Comparison of ENCODE assay signal across 27 mouse cellular contexts in the genomic region with DNA sequence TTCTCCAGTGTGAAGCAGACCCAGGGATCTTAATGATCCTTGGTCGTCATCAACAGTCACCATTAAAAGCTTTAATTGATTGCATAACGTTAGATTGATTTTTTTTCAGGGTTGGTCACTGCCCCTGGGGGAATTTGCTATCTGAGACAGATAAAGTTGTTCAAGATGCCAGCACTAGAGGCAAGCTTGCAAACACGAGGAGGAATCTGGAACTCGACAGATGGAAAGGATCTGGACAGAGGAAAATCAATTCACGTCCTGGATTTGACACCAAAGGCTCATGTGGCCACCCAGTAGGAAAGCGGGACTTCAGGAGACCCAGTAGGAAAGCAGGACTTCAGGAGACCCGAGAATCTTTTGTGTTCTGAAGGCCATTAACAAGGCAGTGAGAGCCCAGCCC. TPM values are rescaled to one million over a fixed set of nuclear protein-coding genes. Genes with fewer than 3 reads are reported as not detected.
A peak's percentile ranks its signal among the peaks of the same experiment; 100 is the strongest.
DNase-seq lines count a peak whose midpoint lies in the region; ATAC-seq and TF ChIP-seq lines count a peak whose summit lies in the region.
"Had no signal": no experiment of that assay in that cellular context is flagged by ENCODE, and none has a peak within 500 bp of the region (broad histone marks: within the 10 kb centered on the region; RNA-seq: fewer than 3 reads in every experiment).

No protein-coding gene starts in this region.

- 29% methylated on average over 7 of the region's 7 CpGs for WGBS in kidney, embryonic 15.5 days
- WGBS in lung, embryonic 14.5 days: 30% methylated on average over 7 of the region's 7 CpGs
- 30% methylated on average over 7 of the region's 7 CpGs for WGBS in embryonic facial prominence, embryonic 12.5 days
- 21% methylated on average over 7 of the region's 7 CpGs for WGBS in stomach, embryonic 16.5 days

- no peak overlapping the region for H3K4me2 ChIP-seq in kidney, embryonic 15.5 days
- H3K4me2 ChIP-seq in lung, embryonic 14.5 days: no peak overlapping the region
- H3K4me2 ChIP-seq in embryonic facial prominence, embryonic 12.5 days (replicated peaks): no peak overlapping the region
- H3K4me2 ChIP-seq in stomach, embryonic 16.5 days (ENCODE audit: low read depth, low read length): no peak overlapping the region
- H3K4me2 ChIP-seq: embryonic facial prominence, embryonic 15.5 days; forebrain, embryonic 12.5 days; heart, embryonic 15.5 days; hindbrain, embryonic 12.5 days; intestine, embryonic 15.5 days; midbrain, embryonic 11.5 days had no signal

- H3K27me3 ChIP-seq in kidney, embryonic 15.5 days: no peaks in the 10 kb centered on the region
- no peaks in the 10 kb centered on the region for H3K27me3 ChIP-seq in lung, embryonic 14.5 days (ENCODE audit: insufficient read depth, low read length)
- no peaks in the 10 kb centered on the region for H3K27me3 ChIP-seq in embryonic facial prominence, embryonic 12.5 days
- H3K27me3 ChIP-seq in stomach, embryonic 16.5 days (ENCODE audit: control insufficient read depth, insufficient read depth, low read length): no peaks in the 10 kb centered on the region
- H3K27me3 ChIP-seq: embryonic facial prominence, embryonic 15.5 days; forebrain, embryonic 12.5 days; heart, embryonic 15.5 days; hindbrain, embryonic 12.5 days; intestine, embryonic 15.5 days had no signal

- no peak overlapping the region for H3K9ac ChIP-seq in kidney, embryonic 15.5 days
- no peak overlapping the region for H3K9ac ChIP-seq in lung, embryonic 14.5 days
- H3K9ac ChIP-seq in embryonic facial prominence, embryonic 12.5 days: no peak overlapping the region
- no peak overlapping the region; the same call in 1 of the 2 replicates for H3K9ac ChIP-seq in stomach, embryonic 16.5 days (ENCODE audit: low read length)
- H3K9ac ChIP-seq: embryonic facial prominence, embryonic 15.5 days; forebrain, embryonic 12.5 days; forebrain, postnatal 0 days; heart, embryonic 15.5 days; hindbrain, embryonic 12.5 days; intestine, embryonic 15.5 days had no signal

- H3K27ac ChIP-seq in kidney, embryonic 15.5 days: peak overlapping the region; percentile 48
- peak overlapping the region; percentile 37; the same call in 1 of the 2 replicates for H3K27ac ChIP-seq in lung, embryonic 14.5 days (ENCODE audit: low read depth)
- peak overlapping the region; percentile 24; the same call in 1 of the 2 replicates for H3K27ac ChIP-seq in embryonic facial prominence, embryonic 12.5 days
- H3K27ac ChIP-seq in stomach, embryonic 16.5 days (ENCODE audit: low read length): peak overlapping the region; percentile 42
- H3K27ac ChIP-seq: embryonic facial prominence, embryonic 15.5 days; forebrain, embryonic 12.5 days; heart, adult 2 months; heart, embryonic 15.5 days; hindbrain, embryonic 12.5 days; hindbrain, postnatal 0 days; intestine, embryonic 15.5 days; layer of hippocampus, adult 2 months had no signal

- DNase-seq in kidney, adult 9 months: no peak
- DNase-seq in lung, embryonic 14.5 days: peak; percentile 67
- no peak for DNase-seq in lung, postnatal 25 days (ENCODE audit: low spot score)
- DNase-seq: adrenal gland, postnatal 25 days; B cell, adult 2 months; cerebellum, adult 11-12 months; cerebellum, postnatal 10 days; forebrain, postnatal 0 days; heart, adult 2 months; heart, postnatal 36 days; kidney, postnatal 25 days; left cerebral cortex, postnatal 4 days; liver; lung, postnatal 36 days; right cerebral cortex, postnatal 25 days had no signal

- H3K4me3 ChIP-seq in kidney, embryonic 15.5 days (replicated peaks): no peak overlapping the region
- H3K4me3 ChIP-seq in lung, embryonic 14.5 days (ENCODE audit: low read depth, low read length): no peak overlapping the region
- H3K4me3 ChIP-seq in embryonic facial prominence, embryonic 12.5 days: no peak overlapping the region
- H3K4me3 ChIP-seq in stomach, embryonic 16.5 days (replicated peaks; ENCODE audit: low read length): no peak overlapping the region
- H3K4me3 ChIP-seq: embryonic facial prominence, embryonic 15.5 days; forebrain, embryonic 12.5 days; heart, adult 2 months; heart, embryonic 15.5 days; hindbrain, embryonic 12.5 days; intestine, embryonic 15.5 days; layer of hippocampus, adult 2 months had no signal

- no peaks in the 10 kb centered on the region for H3K36me3 ChIP-seq in kidney, embryonic 15.5 days
- H3K36me3 ChIP-seq in lung, embryonic 14.5 days (ENCODE audit: insufficient read depth): no peaks in the 10 kb centered on the region
- H3K36me3 ChIP-seq in embryonic facial prominence, embryonic 12.5 days: no peaks in the 10 kb centered on the region
- H3K36me3 ChIP-seq in stomach, embryonic 16.5 days (ENCODE audit: control insufficient read depth, insufficient read depth, low read length): no peaks in the 10 kb centered on the region
- H3K36me3 ChIP-seq: embryonic facial prominence, embryonic 15.5 days; forebrain, embryonic 12.5 days; heart, embryonic 15.5 days; hindbrain, embryonic 12.5 days; intestine, embryonic 15.5 days had no signal

- no peak for ATAC-seq in kidney, embryonic 15.5 days (replicated peaks; ENCODE audit: low FRiP score)
- ATAC-seq in lung, embryonic 14.5 days (ENCODE audit: insufficient read depth): no peak
- no peak for ATAC-seq in embryonic facial prominence, embryonic 12.5 days (ENCODE audit: insufficient number of reproducible peaks, insufficient read depth, low FRiP score, low TSS enrichment)
- ATAC-seq in stomach, embryonic 16.5 days (ENCODE audit: insufficient read depth, low FRiP score): no peak
- ATAC-seq: forebrain, postnatal 0 days; hindbrain, postnatal 0 days; intestine, embryonic 15.5 days; midbrain, embryonic 16.5 days had no signal

- no peak for TF ChIP-seq CTCF in lung, embryonic 14.5 days (IDR thresholded peaks at IDR 0.05; ENCODE audit: low read depth)

- no peaks in the 10 kb centered on the region for H3K9me3 ChIP-seq in kidney, embryonic 15.5 days (replicated peaks)
- H3K9me3 ChIP-seq in lung, embryonic 14.5 days (ENCODE audit: low read depth, low read length): no peaks in the 10 kb centered on the region
- no peaks in the 10 kb centered on the region for H3K9me3 ChIP-seq in embryonic facial prominence, embryonic 12.5 days
- H3K9me3 ChIP-seq in stomach, embryonic 16.5 days (replicated peaks; ENCODE audit: control insufficient read depth, low read length): no peaks in the 10 kb centered on the region
- H3K9me3 ChIP-seq: embryonic facial prominence, embryonic 15.5 days; forebrain, embryonic 12.5 days; heart, embryonic 15.5 days; hindbrain, embryonic 12.5 days; intestine, embryonic 15.5 days had no signal

- peaks cover 39% of the 10 kb centered on the region for H3K4me1 ChIP-seq in kidney, embryonic 15.5 days
- H3K4me1 ChIP-seq in lung, embryonic 14.5 days (ENCODE audit: insufficient read depth): peaks cover 25% of the 10 kb centered on the region
- H3K4me1 ChIP-seq in embryonic facial prominence, embryonic 12.5 days: peaks cover 22% of the 10 kb centered on the region
- peaks cover 19% of the 10 kb centered on the region for H3K4me1 ChIP-seq in stomach, embryonic 16.5 days (ENCODE audit: control insufficient read depth, insufficient read depth, low read length)
- H3K4me1 ChIP-seq: forebrain, embryonic 12.5 days had no signal

RNA-seq across cellular contexts. Expression of a gene that starts 14.4 kb away (rescaled TPM):
- 18.3 and 21.0 TPM in 2 replicates for polyA plus RNA-seq in kidney, embryonic 15.5 days (2015; fragmentation: Nextera tagmentation; extraction: Ambion mirVana)
- 29.6 and 29.8 TPM in 2 replicates for polyA plus RNA-seq in lung, embryonic 14.5 days (2014; fragmentation: Nextera tagmentation; extraction: Ambion mirVana)
- 47.3 and 47.4 TPM in 2 replicates for polyA plus RNA-seq in embryonic facial prominence, embryonic 12.5 days (2016; fragmentation: Nextera tagmentation; extraction: Ambion mirVana)
- polyA plus RNA-seq in stomach, embryonic 16.5 days (2015; fragmentation: Nextera tagmentation; extraction: Ambion mirVana): 15.3 and 17.1 TPM in 2 replicates

RNA-seq across cellular contexts. Expression of a gene that starts 58.7 kb away (rescaled TPM):
- polyA plus RNA-seq in kidney, embryonic 15.5 days (2015; fragmentation: Nextera tagmentation; extraction: Ambion mirVana): 46.1 and 46.6 TPM in 2 replicates
- polyA plus RNA-seq in lung, embryonic 14.5 days (2014; fragmentation: Nextera tagmentation; extraction: Ambion mirVana): 19.4 and 23.7 TPM in 2 replicates
- polyA plus RNA-seq in embryonic facial prominence, embryonic 12.5 days (2016; fragmentation: Nextera tagmentation; extraction: Ambion mirVana): 9.8 and 14.4 TPM in 2 replicates
- polyA plus RNA-seq in stomach, embryonic 16.5 days (2015; fragmentation: Nextera tagmentation; extraction: Ambion mirVana): 52.1 and 54.4 TPM in 2 replicates
